Mouse (Mus musculus) neural tube, embryonic 14.5 days (tissue): ENCODE results near the gene Fam149b. TPM values are rescaled to one million over a fixed set of nuclear protein-coding genes. Genes with fewer than 3 reads are reported as not detected.

Experiments
- ATAC-seq: fragments of 200-750 bp; cut with Nextera tagmentation; 2 replicates; pipeline ENCODE4 v1.8.0; 2017; ENCODE audit warnings: low read depth, mild to moderate bottlenecking, moderate TSS enrichment, moderate library complexity
- H3K27ac ChIP-seq: fragments of 300-500 bp; sonication (generic); 2 replicates; pipeline ENCODE4 v1.5.1; 2014; ENCODE audit warnings: low read depth, mild to moderate bottlenecking, control low read depth, low read length, moderate library complexity, mixed read lengths
- H3K27me3 ChIP-seq: fragments of 300-500 bp; sonication (generic); 2 replicates; pipeline ENCODE4 v1.6.1; 2014; ENCODE audit warnings: low read length; ENCODE audit not compliant: control insufficient read depth, insufficient read depth
- H3K36me3 ChIP-seq: fragments of 300-500 bp; sonication (generic); 2 replicates; pipeline ENCODE4 v1.6.1; 2014; ENCODE audit warnings: low read length, mixed read lengths; ENCODE audit not compliant: control insufficient read depth, insufficient read depth
- H3K4me1 ChIP-seq: fragments of 300-500 bp; sonication (generic); 2 replicates; pipeline ENCODE4 v1.6.1; 2014; ENCODE audit warnings: low read length; ENCODE audit not compliant: control insufficient read depth, insufficient read depth
- H3K4me2 ChIP-seq: fragments of 300-500 bp; sonication (generic); 2 replicates; pipeline ENCODE4 v1.6.1; 2014; ENCODE audit warnings: mild to moderate bottlenecking, low read depth, low read length, control low read depth
- H3K4me3 ChIP-seq: fragments of 300-500 bp; sonication (generic); 2 replicates; pipeline ENCODE4 v1.5.1; 2014; ENCODE audit warnings: low read depth, low read length, control low read depth, mixed read lengths
- H3K9ac ChIP-seq: fragments of 300-500 bp; sonication (generic); replicated peaks from 2 replicates; pipeline ENCODE4 v1.6.1; 2014; ENCODE audit warnings: low read depth, mild to moderate bottlenecking, control low read depth, low read length, mixed read lengths
- H3K9me3 ChIP-seq: fragments of 300-500 bp; sonication (generic); 2 replicates; pipeline ENCODE4 v1.6.1; 2016; ENCODE audit warnings: low read length; ENCODE audit not compliant: control insufficient read depth
- WGBS: fragments of 180-500 bp; shearing (Covaris S2); extraction: QIAGEN DNeasy Blood & Tissue Kit; methylation state at CpG from one replicate; pipeline ENCODE4 v1.1.7; 2014; 5-methylcytosine and 5-hydroxymethylcytosine counted together
- polyA plus RNA-seq: library from polyadenylated mRNA; unstranded; fragments of >200 nt; fragmentation: Nextera tagmentation; extraction: Ambion mirVana; gene quantifications from 2 replicates; pipeline ENCODE4 v1.2.1, GENCODE M21; 2014

Gene Fam149b
- polyA plus RNA-seq, 1 experiment from 2014 or later: 45.4 TPM

GRCm38 (mm10) chr14:20340866-20341265 lies 7.1 kb upstream of the Fam149b start:
- no peak for ATAC-seq
- 82% methylated on average over 7 of the region's 7 CpGs for WGBS
- H3K4me2 ChIP-seq: no peak overlapping the region
- no peaks in the 10 kb centered on the region for H3K4me1 ChIP-seq
- peaks cover 16% of the 10 kb centered on the region for H3K36me3 ChIP-seq
- H3K27ac ChIP-seq: no peak overlapping the region
- no peaks in the 10 kb centered on the region for H3K9me3 ChIP-seq
- H3K27me3 ChIP-seq: no peaks in the 10 kb centered on the region
- H3K9ac ChIP-seq: no peak overlapping the region
- H3K4me3 ChIP-seq: no peak overlapping the region

- no peak overlapping the region for H3K4me3 ChIP-seq
- H3K27ac ChIP-seq: no peak overlapping the region
- no peak overlapping the region for H3K9ac ChIP-seq
- no peak overlapping the region for H3K4me2 ChIP-seq
- H3K27me3 ChIP-seq: no peaks in the 10 kb centered on the region
- H3K36me3 ChIP-seq: peaks cover 5% of the 10 kb centered on the region; the same call in 1 of the 2 replicates
- H3K4me1 ChIP-seq: peaks cover 13% of the 10 kb centered on the region
- no peaks in the 10 kb centered on the region for H3K9me3 ChIP-seq
- ATAC-seq: no peak
- 91% methylated on average over 9 of the region's 9 CpGs for WGBS
These were observed 2.1 kb upstream of the Fam149b start for GRCm38 (mm10) chr14:20345885-20346284.

GRCm38 (mm10) chr14:20347441-20347990 lies 446 bp upstream of the Fam149b start:
- peaks cover 13% of the 10 kb centered on the region for H3K4me1 ChIP-seq
- ATAC-seq: peak; percentile 44
- peak overlapping the region; percentile 82 for H3K4me2 ChIP-seq
- peaks cover 6% of the 10 kb centered on the region for H3K36me3 ChIP-seq
- peak overlapping the region; percentile 93 for H3K27ac ChIP-seq
- H3K9ac ChIP-seq: peak overlapping the region; percentile 58
- no peaks in the 10 kb centered on the region for H3K9me3 ChIP-seq
- 4% methylated on average over 15 of the region's 15 CpGs for WGBS
- H3K4me3 ChIP-seq: peak overlapping the region; percentile 89
- no peaks in the 10 kb centered on the region for H3K27me3 ChIP-seq

GRCm38 (mm10) chr14:20363230-20363629 lies 15.3 kb downstream of the Fam149b start:
- ATAC-seq: no peak
- WGBS: 96% methylated on average over 4 of the region's 4 CpGs
- H3K36me3 ChIP-seq: peaks cover 51% of the 10 kb centered on the region

GRCm38 (mm10) chr14:20368271-20368670 lies 20.3 kb downstream of the Fam149b start:
- no peak for ATAC-seq
- 99% methylated on average over 3 of the region's 3 CpGs for WGBS
- H3K4me3 ChIP-seq: no peak overlapping the region
- no peak overlapping the region for H3K9ac ChIP-seq
- no peaks in the 10 kb centered on the region for H3K27me3 ChIP-seq
- H3K27ac ChIP-seq: no peak overlapping the region
- H3K4me2 ChIP-seq: no peak overlapping the region
- no peaks in the 10 kb centered on the region for H3K9me3 ChIP-seq
- H3K36me3 ChIP-seq: peaks cover 22% of the 10 kb centered on the region
- no peaks in the 10 kb centered on the region for H3K4me1 ChIP-seq

More at GRCm38 (mm10) chr14:20363230-20363629, 15.3 kb downstream of the Fam149b start:
- no peak overlapping the region for H3K4me2 ChIP-seq
- H3K4me3 ChIP-seq: no peak overlapping the region
- no peaks in the 10 kb centered on the region for H3K9me3 ChIP-seq
- no peak overlapping the region for H3K9ac ChIP-seq
- H3K27me3 ChIP-seq: no peaks in the 10 kb centered on the region
- H3K4me1 ChIP-seq: no peaks in the 10 kb centered on the region
- H3K27ac ChIP-seq: no peak overlapping the region

GRCm38 (mm10) chr14:20370798-20371197 lies 22.8 kb downstream of the Fam149b start:
- no peaks in the 10 kb centered on the region for H3K9me3 ChIP-seq
- H3K4me2 ChIP-seq: no peak overlapping the region
- no peak overlapping the region for H3K4me3 ChIP-seq
- no peaks in the 10 kb centered on the region for H3K4me1 ChIP-seq
- 86% methylated on average over 7 of the region's 7 CpGs for WGBS
- H3K36me3 ChIP-seq: peaks cover 7% of the 10 kb centered on the region; the same call in 1 of the 2 replicates
- ATAC-seq: no peak
- no peak overlapping the region for H3K27ac ChIP-seq
- no peak overlapping the region for H3K9ac ChIP-seq
- no peaks in the 10 kb centered on the region for H3K27me3 ChIP-seq

GRCm38 (mm10) chr14:20371854-20372253 lies 23.9 kb downstream of the Fam149b start:
- H3K4me1 ChIP-seq: no peaks in the 10 kb centered on the region
- 90% methylated on average over 1 of the region's 1 CpGs for whole genome bisulfite sequencing
- no peak overlapping the region for H3K4me3 ChIP-seq
- no peak overlapping the region for H3K27ac ChIP-seq
- no peak overlapping the region for H3K4me2 ChIP-seq
- H3K27me3 ChIP-seq: no peaks in the 10 kb centered on the region
- H3K9ac ChIP-seq: no peak overlapping the region
- H3K36me3 ChIP-seq: peaks cover 10% of the 10 kb centered on the region
- no peak for ATAC-seq
- H3K9me3 ChIP-seq: no peaks in the 10 kb centered on the region

- H3K27me3 ChIP-seq: no peaks in the 10 kb centered on the region
- no peak overlapping the region for H3K9ac ChIP-seq
- H3K27ac ChIP-seq: no peak overlapping the region
- no peaks in the 10 kb centered on the region for H3K9me3 ChIP-seq
- no peak for ATAC-seq
- H3K4me1 ChIP-seq: no peaks in the 10 kb centered on the region
- WGBS: 81% methylated on average over 4 of the region's 4 CpGs
- H3K36me3 ChIP-seq: peaks cover 18% of the 10 kb centered on the region
- no peak overlapping the region for H3K4me3 ChIP-seq
- no peak overlapping the region for H3K4me2 ChIP-seq
These were observed 29.2 kb downstream of the Fam149b start for GRCm38 (mm10) chr14:20377112-20377521.

- no peak for ATAC-seq
- Histone ChIP-seq H3K27ac (no peak overlapping the region), H3K4me2 (no peak overlapping the region), H3K9ac (no peak overlapping the region), H3K27me3 (no peaks in the 10 kb centered on the region), H3K36me3 (peaks cover 23% of the 10 kb centered on the region), H3K9me3 (no peaks in the 10 kb centered on the region), H3K4me1 (no peaks in the 10 kb centered on the region), H3K4me3 (no peak overlapping the region)
- WGBS: 47% methylated on average over 13 of the region's 13 CpGs
These were observed 30.5 kb downstream of the Fam149b start for GRCm38 (mm10) chr14:20378313-20379061.
